ENCODE assay signal across 17 mouse cellular contexts in genomic region chr14:30597142-30597541, GRCm38 (mm10). TPM values are rescaled to one million over a fixed set of nuclear protein-coding genes. Genes with fewer than 3 reads are reported as not detected.
DNase-seq lines count a peak whose midpoint lies in the region; ATAC-seq and TF ChIP-seq lines count a peak whose summit lies in the region.
"Had no signal": no experiment of that assay in that cellular context is flagged by ENCODE, and none has a peak within 500 bp of the region (broad histone marks: within the 10 kb centered on the region; RNA-seq: fewer than 3 reads in every experiment).

No protein-coding gene starts in this region.

- intact Hi-C loops in gastrocnemius, adult 2 months (cut with DNase I), result no loop called here

- H3K4me1 ChIP-seq in midbrain, embryonic 11.5 days (ENCODE audit: control insufficient read depth, insufficient read depth, low read length), result peaks cover 20% of the 10 kb centered on the region
- peaks cover 8% of the 10 kb centered on the region for H3K4me1 ChIP-seq in midbrain, embryonic 16.5 days (ENCODE audit: control insufficient read depth, insufficient read depth, low read length)

- H3K27ac ChIP-seq in gastrocnemius, adult 2 months, result peak overlapping the region; percentile 72
- H3K27ac ChIP-seq in midbrain, embryonic 11.5 days (ENCODE audit: low read depth, low read length), result no peak overlapping the region
- H3K27ac ChIP-seq in midbrain, embryonic 16.5 days (ENCODE audit: low read length), result no peak overlapping the region
- H3K27ac ChIP-seq: embryonic facial prominence, embryonic 12.5 days; forebrain, embryonic 12.5 days; heart, embryonic 13.5 days; hindbrain, embryonic 15.5 days had no signal

- no peaks in the 10 kb centered on the region for H3K9me3 ChIP-seq in midbrain, embryonic 11.5 days (ENCODE audit: control insufficient read depth, low read length)
- H3K9me3 ChIP-seq in midbrain, embryonic 16.5 days (replicated peaks; ENCODE audit: control insufficient read depth, low read length, poor library complexity, severe bottlenecking), result no peaks in the 10 kb centered on the region
- H3K9me3 ChIP-seq: embryonic facial prominence, embryonic 12.5 days; forebrain, embryonic 12.5 days; heart, embryonic 13.5 days; hindbrain, embryonic 15.5 days had no signal

- no peaks in the 10 kb centered on the region for H3K27me3 ChIP-seq in midbrain, embryonic 11.5 days (ENCODE audit: control insufficient read depth, insufficient read depth, low read length)
- H3K27me3 ChIP-seq in midbrain, embryonic 16.5 days (ENCODE audit: control insufficient read depth, insufficient read depth, low read depth, low read length), result no peaks in the 10 kb centered on the region
- H3K27me3 ChIP-seq: embryonic facial prominence, embryonic 12.5 days; forebrain, embryonic 12.5 days; heart, embryonic 13.5 days; hindbrain, embryonic 15.5 days had no signal

- DNase-seq in gastrocnemius, adult 2 months, result peak; percentile 48
- DNase-seq in gastrocnemius, adult 8-10 months (ENCODE audit: low spot score in 2 of 2), result no peak
- DNase-seq in midbrain, embryonic 11.5 days (ENCODE audit: low spot score, missing footprints), result peak; percentile 47
- DNase-seq in skeletal muscle tissue, adult 2 months (ENCODE audit: low read depth, low spot score), result peak; percentile 43
- no peak for DNase-seq in left cerebral cortex, adult 11 months (ENCODE audit: low spot score)
- DNase-seq: adrenal gland, adult 2 months; adrenal gland, postnatal 25 days; cerebellum, adult 8-10 months; cerebellum, postnatal 14 days; forebrain, postnatal 0 days; gastrocnemius, postnatal 14 days; heart, postnatal 36 days had no signal

- 0 out of 2 replicates have a peak, but pooled peaks have one; percentile 9 for TF ChIP-seq CTCF in gastrocnemius, adult 2 months (IDR thresholded peaks at IDR 0.05)

- no peaks in the 10 kb centered on the region for H3K36me3 ChIP-seq in midbrain, embryonic 11.5 days (ENCODE audit: control insufficient read depth, insufficient read depth, low read length)
- no peaks in the 10 kb centered on the region for H3K36me3 ChIP-seq in midbrain, embryonic 16.5 days (ENCODE audit: control insufficient read depth, insufficient read depth, low read length)
- H3K36me3 ChIP-seq: hindbrain, embryonic 15.5 days had no signal

- 85% methylated on average over 2 of the region's 2 CpGs for WGBS in midbrain, embryonic 11.5 days
- 54% methylated on average over 2 of the region's 2 CpGs for WGBS in midbrain, embryonic 16.5 days

- H3K4me2 ChIP-seq in midbrain, embryonic 11.5 days, result no peak overlapping the region
- H3K4me2 ChIP-seq in midbrain, embryonic 16.5 days (ENCODE audit: low read length), result no peak overlapping the region
- H3K4me2 ChIP-seq: embryonic facial prominence, embryonic 12.5 days; forebrain, embryonic 12.5 days; heart, embryonic 13.5 days; hindbrain, embryonic 15.5 days had no signal

- no peak overlapping the region for H3K9ac ChIP-seq in midbrain, embryonic 11.5 days (ENCODE audit: low read length)
- no peak overlapping the region for H3K9ac ChIP-seq in midbrain, embryonic 16.5 days (ENCODE audit: low read depth, low read length)
- H3K9ac ChIP-seq: embryonic facial prominence, embryonic 12.5 days; forebrain, embryonic 12.5 days; forebrain, postnatal 0 days; heart, embryonic 13.5 days; hindbrain, embryonic 15.5 days had no signal

- no peak for ATAC-seq in midbrain, embryonic 11.5 days (ENCODE audit: low FRiP score)
- no peak for ATAC-seq in midbrain, embryonic 16.5 days
- ATAC-seq: forebrain, postnatal 0 days had no signal

- H3K4me3 ChIP-seq in gastrocnemius, adult 2 months, result no peak overlapping the region
- no peak overlapping the region for H3K4me3 ChIP-seq in midbrain, embryonic 11.5 days (ENCODE audit: low read depth, low read length)
- H3K4me3 ChIP-seq in midbrain, embryonic 16.5 days (ENCODE audit: low read depth, low read length), result no peak overlapping the region
- H3K4me3 ChIP-seq: embryonic facial prominence, embryonic 12.5 days; forebrain, embryonic 12.5 days; heart, embryonic 13.5 days; hindbrain, embryonic 15.5 days had no signal

RNA-seq across cellular contexts. Expression of gene Prkcd, which starts 28.9 kb away (rescaled TPM):
- total RNA-seq in gastrocnemius, adult 2 months (2021), result 10 to 100 TPM in 1 of 2 experiments, 1 to 10 TPM in 1; 5.6 to 14.8 TPM
- 1 to 10 TPM; 2.3 to 8.6 (median 7.3) TPM for total RNA-seq in gastrocnemius, adult 8-10 months (2022)
- polyA plus RNA-seq in midbrain, embryonic 11.5 days (2014; fragmentation: Nextera tagmentation; extraction: Ambion mirVana), result 17.6 and 20.1 TPM in 2 replicates
- polyA plus RNA-seq in midbrain, embryonic 16.5 days (2015; fragmentation: Nextera tagmentation; extraction: Ambion mirVana), result 13.9 and 15.4 TPM in 2 replicates

RNA-seq across cellular contexts. Expression of gene Tkt, which starts 49.0 kb away (rescaled TPM):
- total RNA-seq in gastrocnemius, adult 2 months (2021), result 10 to 100 TPM in 1 of 2 experiments, 1 to 10 TPM in 1; 8.0 to 15.0 TPM
- total RNA-seq in gastrocnemius, adult 8-10 months (2022), result 10 to 100 TPM in 3 of 4 experiments, 1 to 10 TPM in 1; 5.8 to 10.9 (median 10.6) TPM
- 135 and 154 TPM in 2 replicates for polyA plus RNA-seq in midbrain, embryonic 11.5 days (2014; fragmentation: Nextera tagmentation; extraction: Ambion mirVana)
- polyA plus RNA-seq in midbrain, embryonic 16.5 days (2015; fragmentation: Nextera tagmentation; extraction: Ambion mirVana), result 283 and 301 TPM in 2 replicates

RNA-seq across cellular contexts. Expression of gene Rft1, which starts 57.0 kb away (rescaled TPM):
- total RNA-seq in gastrocnemius, adult 2 months (2021), result 1 to 10 TPM; 4.9 to 5.5 TPM
- total RNA-seq in gastrocnemius, adult 8-10 months (2022), result 1 to 10 TPM; 4.5 to 5.6 (median 4.9) TPM
- 11.0 and 12.3 TPM in 2 replicates for polyA plus RNA-seq in midbrain, embryonic 11.5 days (2014; fragmentation: Nextera tagmentation; extraction: Ambion mirVana)
- polyA plus RNA-seq in midbrain, embryonic 16.5 days (2015; fragmentation: Nextera tagmentation; extraction: Ambion mirVana), result 8.3 and 9.4 TPM in 2 replicates

Comparison
In these comparisons a context has a peak if more than half of its experiments do, and no peak if none do; other contexts are left out.
1. DNase-seq: peak in gastrocnemius, adult 2 months (single experiment), midbrain, embryonic 11.5 days (single experiment) and skeletal muscle tissue, adult 2 months (single experiment); none in gastrocnemius, adult 8-10 months (0 of 2) and left cerebral cortex, adult 11 months (single experiment).